Mouse (Mus musculus): Measurements from ENCODE around the gene Bphl. TPM values are rescaled to one million over a fixed set of nuclear protein-coding genes. Genes with fewer than 3 reads are reported as not detected.

Gene Bphl
- polyA plus RNA-seq, 1 experiment from 2014 or later: 41.4 TPM

GRCm38 (mm10) chr13:34036726-34037125, 671 bp upstream of the Bphl start:
- Histone ChIP-seq H3K9ac (no peak overlapping the region), H3K4me2 (peak overlapping the region; percentile 83; the same call in 1 of the 2 replicates), H3K9me3 (no peaks in the 10 kb centered on the region), H3K4me3 (no peak overlapping the region), H3K27ac (replicated peaks) (peak overlapping the region; percentile 93), H3K27me3 (no peaks in the 10 kb centered on the region), H3K4me1 (replicated peaks) (peaks cover 24% of the 10 kb centered on the region), H3K36me3 (peaks cover 24% of the 10 kb centered on the region)
- WGBS: 80% methylated on average over 5 of the region's 5 CpGs
- ATAC-seq (ENCODE audit: low FRiP score, low read depth): no peak

DNA sequence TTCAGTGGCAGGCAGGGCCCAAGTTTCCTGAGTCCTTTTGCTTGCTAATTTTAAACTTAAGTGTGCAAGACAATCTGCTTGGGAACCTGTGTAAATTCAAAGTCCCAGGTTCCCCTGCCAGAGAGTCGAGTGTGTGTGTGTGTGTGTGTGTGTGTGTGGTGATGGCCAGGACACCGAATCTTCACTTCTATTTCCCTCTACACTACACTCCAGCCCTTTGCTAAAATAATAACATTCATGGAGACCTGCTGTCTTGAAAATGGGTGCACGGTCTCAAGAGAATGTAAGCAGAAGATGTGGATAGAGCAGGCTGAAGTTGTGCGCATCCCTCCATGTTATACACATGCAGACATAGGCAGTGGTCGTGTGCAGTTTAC, 647 bp downstream of the Bphl start:
- Histone ChIP-seq H3K4me3 (peak overlapping the region; percentile 88), H3K4me2 (peak overlapping the region; percentile 83), H3K4me1 (replicated peaks) (peaks cover 24% of the 10 kb centered on the region), H3K9me3 (no peaks in the 10 kb centered on the region), H3K36me3 (peaks cover 15% of the 10 kb centered on the region), H3K27ac (replicated peaks) (peak overlapping the region; percentile 93), H3K9ac (peak overlapping the region; percentile 95), H3K27me3 (no peaks in the 10 kb centered on the region)
- ATAC-seq (ENCODE audit: low FRiP score, low read depth): peak; percentile 1; the same call in 1 of the 2 replicates
- WGBS: 39% methylated on average over 5 of the region's 5 CpGs

DNA sequence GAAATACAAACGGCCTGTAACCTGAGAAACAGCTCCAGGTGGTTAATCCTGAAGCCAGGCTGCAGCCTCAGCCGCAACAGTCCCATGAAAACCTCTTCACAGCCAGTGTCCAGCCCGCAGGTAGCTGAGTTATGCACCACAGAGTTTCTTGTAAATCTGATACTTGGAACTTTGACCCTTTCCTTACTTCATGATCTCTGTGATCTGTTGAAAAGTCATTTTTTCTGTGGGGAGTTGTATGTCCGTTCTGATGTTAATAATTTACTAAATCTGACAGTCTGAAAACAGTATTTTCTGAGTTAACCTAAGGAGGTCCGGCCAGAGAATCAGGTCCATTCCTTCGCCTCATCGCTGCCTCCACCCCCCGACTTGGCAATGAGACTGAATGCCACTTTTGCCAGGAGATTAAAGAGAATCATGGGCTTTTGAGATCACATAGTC, 1.5 kb downstream of the Bphl start:
- Histone ChIP-seq H3K4me1 (replicated peaks) (peaks cover 24% of the 10 kb centered on the region), H3K36me3 (peaks cover 6% of the 10 kb centered on the region), H3K4me3 (peak overlapping the region; percentile 88), H3K9ac (0 out of 2 replicates have a peak overlapping the region, but pooled peaks have one; percentile 29), H3K27me3 (no peaks in the 10 kb centered on the region), H3K9me3 (no peaks in the 10 kb centered on the region), H3K4me2 (peak overlapping the region; percentile 83), H3K27ac (replicated peaks) (no peak overlapping the region)
- WGBS: 50% methylated on average over 8 of the region's 8 CpGs
- no peak for ATAC-seq (ENCODE audit: low FRiP score, low read depth)

DNA sequence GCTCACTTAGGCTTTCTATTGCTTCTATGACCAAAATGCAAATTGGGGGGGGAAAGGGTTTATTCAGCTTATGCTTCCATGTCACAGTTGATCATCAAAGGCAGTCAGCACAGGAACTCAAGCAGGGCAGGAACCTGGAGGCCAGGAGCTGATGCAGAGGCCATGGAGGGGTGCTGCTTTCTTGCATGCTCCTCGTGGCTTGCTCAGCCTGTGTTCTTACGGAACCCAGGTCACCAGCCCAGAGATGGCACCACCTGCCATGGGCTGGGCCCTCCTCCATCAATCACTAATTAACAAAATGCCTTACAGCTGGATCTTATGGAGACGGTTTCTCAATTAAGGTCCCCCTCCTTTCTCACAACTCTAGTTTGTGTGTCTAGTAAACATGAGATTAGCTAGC, 2.7 kb downstream of the Bphl start:
- 92% methylated on average over 3 of the region's 3 CpGs for WGBS
- H3K4me3 ChIP-seq: no peak overlapping the region

DNA sequence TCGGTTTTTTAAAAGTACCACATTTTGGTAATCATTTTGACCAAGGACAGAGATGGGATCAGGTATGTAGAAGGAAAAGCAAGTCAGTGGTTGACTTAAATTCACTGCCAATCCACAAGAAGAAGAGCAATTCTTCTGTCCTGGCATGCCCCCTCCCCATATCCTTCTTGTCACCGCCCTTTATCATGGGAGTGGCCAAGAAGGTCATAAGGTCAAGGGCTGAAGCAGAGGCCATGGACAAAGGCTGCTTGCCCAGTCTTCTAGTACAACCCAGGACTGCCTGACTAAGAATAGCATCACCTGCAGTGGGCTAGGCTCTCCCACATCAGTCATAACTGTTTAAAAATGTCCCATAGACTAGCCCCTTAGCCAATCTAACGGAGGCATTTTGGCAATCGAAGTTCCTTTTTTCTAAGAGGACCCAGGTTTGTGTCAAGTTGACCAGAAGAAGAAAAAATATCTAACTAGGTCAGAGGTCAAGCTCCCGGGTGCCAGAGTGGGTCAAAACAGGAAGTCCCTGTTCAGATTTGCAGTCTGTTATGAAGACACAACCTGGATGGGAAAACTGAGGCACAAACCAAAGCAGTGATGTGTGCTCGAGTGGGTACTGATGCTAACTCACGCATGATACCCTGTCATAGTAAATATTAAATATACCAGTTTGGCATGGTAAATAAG, 6.5 kb downstream of the Bphl start:
- Histone ChIP-seq H3K9ac (no peak overlapping the region), H3K4me3 (no peak overlapping the region), H3K9me3 (no peaks in the 10 kb centered on the region), H3K27ac (replicated peaks) (no peak overlapping the region), H3K4me2 (no peak overlapping the region), H3K36me3 (peaks cover 6% of the 10 kb centered on the region; the same call in 1 of the 2 replicates), H3K27me3 (no peaks in the 10 kb centered on the region), H3K4me1 (replicated peaks) (peaks cover 7% of the 10 kb centered on the region)
- no peak for ATAC-seq (ENCODE audit: low FRiP score, low read depth)
- 79% methylated on average over 7 of the region's 7 CpGs for WGBS

More for the DNA sequence above, 2.7 kb downstream of the Bphl start:
- Histone ChIP-seq H3K27me3 (no peaks in the 10 kb centered on the region), H3K4me2 (no peak overlapping the region), H3K27ac (replicated peaks) (no peak overlapping the region), H3K36me3 (0 out of 2 replicates have a peak, but pooled peaks cover 4% of the 10 kb centered on the region), H3K9ac (no peak overlapping the region), H3K4me1 (replicated peaks) (peaks cover 24% of the 10 kb centered on the region), H3K9me3 (no peaks in the 10 kb centered on the region)
- ATAC-seq (ENCODE audit: low FRiP score, low read depth): no peak

- peak; percentile 36; the same call in 1 of the 2 replicates for ATAC-seq (ENCODE audit: low FRiP score, low read depth)
- H3K27me3 ChIP-seq: no peaks in the 10 kb centered on the region
- H3K36me3 ChIP-seq: peaks cover 12% of the 10 kb centered on the region
- no peak overlapping the region for H3K9ac ChIP-seq
- WGBS: 71% methylated on average over 5 of the region's 5 CpGs
- no peaks in the 10 kb centered on the region for H3K9me3 ChIP-seq
- H3K4me1 ChIP-seq (replicated peaks): peaks cover 4% of the 10 kb centered on the region
- no peak overlapping the region for H3K4me3 ChIP-seq
- H3K27ac ChIP-seq (replicated peaks): no peak overlapping the region
- H3K4me2 ChIP-seq: no peak overlapping the region
These were observed 8.3 kb downstream of the Bphl start for GRCm38 (mm10) chr13:34045511-34046249.

- ATAC-seq (ENCODE audit: low FRiP score, low read depth): peak; percentile 94
- peaks cover 16% of the 10 kb centered on the region for H3K36me3 ChIP-seq
- no peak overlapping the region for H3K4me2 ChIP-seq
- H3K9me3 ChIP-seq: no peaks in the 10 kb centered on the region
- no peak overlapping the region for H3K9ac ChIP-seq
- no peak overlapping the region for H3K4me3 ChIP-seq
- peaks cover 4% of the 10 kb centered on the region for H3K4me1 ChIP-seq (replicated peaks)
- 40% methylated on average over 11 of the region's 11 CpGs for WGBS
- no peaks in the 10 kb centered on the region for H3K27me3 ChIP-seq
- H3K27ac ChIP-seq (replicated peaks): no peak overlapping the region; the same call in 1 of the 2 replicates
These were observed 9.1 kb downstream of the Bphl start for GRCm38 (mm10) chr13:34046421-34047012.

DNA sequence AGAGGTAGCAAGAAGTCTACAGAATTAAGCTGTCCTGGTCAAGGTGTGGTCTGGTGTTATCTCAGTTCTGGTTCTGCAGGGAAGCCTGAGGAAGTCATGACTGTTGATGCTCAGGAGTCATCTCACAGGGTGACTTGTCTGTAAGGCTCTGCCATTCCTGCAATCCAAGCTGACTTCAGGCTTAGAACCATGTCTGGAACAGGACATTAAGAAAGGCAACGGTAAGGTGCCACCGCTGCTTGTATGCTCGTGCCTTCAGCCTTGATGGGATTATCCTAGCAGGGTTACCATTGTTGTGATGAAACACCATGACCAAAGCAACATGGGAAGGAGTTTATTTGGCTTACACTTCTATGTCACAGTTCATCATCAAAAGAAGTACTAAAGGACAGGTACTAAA, 10.1 kb downstream of the Bphl start:
- no peak overlapping the region for H3K4me2 ChIP-seq
- 90% methylated on average over 3 of the region's 3 CpGs for WGBS
- no peak overlapping the region for H3K4me3 ChIP-seq
- H3K36me3 ChIP-seq: peaks cover 17% of the 10 kb centered on the region
- no peak overlapping the region for H3K9ac ChIP-seq
- no peak overlapping the region for H3K27ac ChIP-seq (replicated peaks)
- H3K4me1 ChIP-seq (replicated peaks): peaks cover 4% of the 10 kb centered on the region
- H3K27me3 ChIP-seq: no peaks in the 10 kb centered on the region
- H3K9me3 ChIP-seq: no peaks in the 10 kb centered on the region
- ATAC-seq (ENCODE audit: low FRiP score, low read depth): no peak

- 96% methylated on average over 8 of the region's 8 CpGs for WGBS
- Histone ChIP-seq H3K4me3 (no peak overlapping the region), H3K27me3 (no peaks in the 10 kb centered on the region), H3K4me1 (replicated peaks) (peaks cover 6% of the 10 kb centered on the region), H3K36me3 (peaks cover 24% of the 10 kb centered on the region), H3K9me3 (no peaks in the 10 kb centered on the region), H3K4me2 (no peak overlapping the region), H3K9ac (no peak overlapping the region), H3K27ac (replicated peaks) (no peak overlapping the region)
- ATAC-seq (ENCODE audit: low FRiP score, low read depth): no peak
These were observed 13.1 kb downstream of the Bphl start for GRCm38 (mm10) chr13:34050479-34050878.

- no peak for ATAC-seq (ENCODE audit: low FRiP score, low read depth)
- 96% methylated on average over 3 of the region's 3 CpGs for WGBS
- Histone ChIP-seq H3K9ac (no peak overlapping the region), H3K4me3 (no peak overlapping the region), H3K4me1 (replicated peaks) (peaks cover 4% of the 10 kb centered on the region), H3K27me3 (no peaks in the 10 kb centered on the region), H3K36me3 (peaks cover 30% of the 10 kb centered on the region), H3K9me3 (no peaks in the 10 kb centered on the region), H3K27ac (replicated peaks) (no peak overlapping the region), H3K4me2 (no peak overlapping the region)
These were observed 14.3 kb downstream of the Bphl start for GRCm38 (mm10) chr13:34051692-34052091.

DNA sequence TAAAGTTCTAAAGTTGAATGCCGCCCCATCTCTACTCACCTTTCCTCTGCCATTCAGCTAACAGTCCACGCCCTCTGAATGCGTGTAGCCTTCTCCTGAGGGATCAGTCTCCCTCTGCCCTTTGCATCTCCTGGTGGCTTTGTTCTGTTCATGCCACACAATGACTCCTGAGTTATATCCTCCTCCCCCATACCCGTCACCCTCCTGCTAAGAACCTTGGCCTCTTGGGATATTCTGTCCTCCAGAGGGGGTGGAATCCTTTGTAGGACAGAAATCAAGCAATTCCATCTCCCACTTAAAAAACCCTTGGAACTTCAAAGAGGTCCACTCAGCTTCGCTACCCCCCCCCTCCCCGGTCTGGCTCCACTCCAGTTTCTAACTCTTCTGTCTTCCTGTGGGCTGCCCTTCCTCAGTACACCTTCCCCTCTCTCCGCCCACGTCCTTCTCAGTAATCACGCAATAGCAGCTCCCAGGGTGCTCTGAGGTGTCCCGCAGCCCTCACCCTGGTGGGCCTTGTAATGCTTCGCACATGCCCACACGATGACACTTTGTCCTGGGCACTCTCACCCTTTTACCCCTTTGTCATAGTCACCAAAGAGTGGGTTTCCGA, 16.4 kb downstream of the Bphl start:
- WGBS: 79% methylated on average over 13 of the region's 13 CpGs
- ATAC-seq (ENCODE audit: low FRiP score, low read depth): no peak
- peaks cover 36% of the 10 kb centered on the region for H3K36me3 ChIP-seq
- H3K9ac ChIP-seq: no peak overlapping the region
- no peak overlapping the region for H3K27ac ChIP-seq (replicated peaks)
- H3K4me1 ChIP-seq (replicated peaks): 0 out of 2 replicates have a peak, but pooled peaks cover 2% of the 10 kb centered on the region
- H3K9me3 ChIP-seq: no peaks in the 10 kb centered on the region
- no peaks in the 10 kb centered on the region for H3K27me3 ChIP-seq
- H3K4me2 ChIP-seq: no peak overlapping the region
- H3K4me3 ChIP-seq: no peak overlapping the region

GRCm38 (mm10) chr13:34054391-34054790, 17.0 kb downstream of the Bphl start:
- 51% methylated on average over 4 of the region's 4 CpGs for WGBS

More at GRCm38 (mm10) chr13:34054391-34054790, 17.0 kb downstream of the Bphl start:
- H3K4me2 ChIP-seq: no peak overlapping the region
- H3K4me3 ChIP-seq: no peak overlapping the region
- peaks cover 29% of the 10 kb centered on the region for H3K36me3 ChIP-seq
- no peak overlapping the region for H3K27ac ChIP-seq (replicated peaks)
- 0 out of 2 replicates have a peak, but pooled peaks cover 2% of the 10 kb centered on the region for H3K4me1 ChIP-seq (replicated peaks)
- H3K27me3 ChIP-seq: no peaks in the 10 kb centered on the region
- H3K9ac ChIP-seq: no peak overlapping the region
- no peak for ATAC-seq (ENCODE audit: low FRiP score, low read depth)
- H3K9me3 ChIP-seq: no peaks in the 10 kb centered on the region

Data from hindbrain, embryonic 15.5 days (tissue).